Mouse (Mus musculus) stomach, embryonic 15.5 days (tissue): ENCODE measurements around the gene A930017K11Rik. TPM values are rescaled to one million over a fixed set of nuclear protein-coding genes. Genes with fewer than 3 reads are reported as not detected.

ENCODE experiments used
- polyA plus RNA-seq: library from polyadenylated mRNA; unstranded; fragments of >200 nt; fragmentation: Nextera tagmentation; extraction: Ambion mirVana; gene quantifications from 2 replicates; pipeline ENCODE4 v1.2.1, GENCODE M21; 2015

A930017K11Rik gene
- polyA plus RNA-seq, 1 experiment from 2014 or later, result 0.24 TPM

Other genes with a start within 250 kb of the A930017K11Rik start
- gene Gng13, start 235.4 kb downstream of the A930017K11Rik start, polyA plus RNA-seq, result 1.5 and 2.1 TPM in 2 replicates
- 23.4 and 26.1 TPM in 2 replicates for gene Chtf18, start 225.1 kb downstream of the A930017K11Rik start, polyA plus RNA-seq
- 18.3 and 19.1 TPM in 2 replicates for gene Rpusd1, start 224.9 kb downstream of the A930017K11Rik start, polyA plus RNA-seq
- gene Mslnl, start 216.5 kb downstream of the A930017K11Rik start, polyA plus RNA-seq, result 0.06 TPM in 1 of 2 replicates, not detected in the other
- gene Msln, start 198.2 kb downstream of the A930017K11Rik start, polyA plus RNA-seq, result 38.3 and 43.6 TPM in 2 replicates
- gene Narfl, start 178.8 kb downstream of the A930017K11Rik start, polyA plus RNA-seq, result 26.9 and 28.5 TPM in 2 replicates
- 47.3 and 53.4 TPM in 2 replicates for gene Haghl, start 166.9 kb downstream of the A930017K11Rik start, polyA plus RNA-seq
- 0.24 and 0.26 TPM in 2 replicates for gene Ccdc78, start 166.0 kb downstream of the A930017K11Rik start, polyA plus RNA-seq
- 99.3 and 110 TPM in 2 replicates for gene Fam173a, start 159.7 kb downstream of the A930017K11Rik start, polyA plus RNA-seq
- not detected in 2 replicates for gene AC134908.4, start 156.9 kb downstream of the A930017K11Rik start, polyA plus RNA-seq
- 46.6 and 48.3 TPM in 2 replicates for gene Metrn, start 155.4 kb downstream of the A930017K11Rik start, polyA plus RNA-seq
- 4.1 and 4.6 TPM in 2 replicates for gene Fbxl16, start 143.5 kb downstream of the A930017K11Rik start, polyA plus RNA-seq
- gene Wdr24, start 128.9 kb downstream of the A930017K11Rik start, polyA plus RNA-seq, result 24.3 and 25.5 TPM in 2 replicates
- gene Jmjd8, start 123.7 kb downstream of the A930017K11Rik start, polyA plus RNA-seq, result 50.5 and 54.6 TPM in 2 replicates
- 312 and 319 TPM in 2 replicates for gene Stub1, start 119.2 kb downstream of the A930017K11Rik start, polyA plus RNA-seq
- 1.6 and 2.4 TPM in 2 replicates for gene Rhbdl1, start 115.3 kb downstream of the A930017K11Rik start, polyA plus RNA-seq
- 1.6 and 2.7 TPM in 2 replicates for gene Gm20683, start 110.8 kb downstream of the A930017K11Rik start, polyA plus RNA-seq
- gene Rhot2, start 107.7 kb downstream of the A930017K11Rik start, polyA plus RNA-seq, result 23.1 and 23.6 TPM in 2 replicates
- 21.0 and 22.9 TPM in 2 replicates for gene Wdr90, start 91.1 kb downstream of the A930017K11Rik start, polyA plus RNA-seq
- gene Mcrip2, start 83.8 kb downstream of the A930017K11Rik start, polyA plus RNA-seq, result 52.2 and 54.2 TPM in 2 replicates
- 67.4 and 68.3 TPM in 2 replicates for gene Mettl26, start 77.5 kb downstream of the A930017K11Rik start, polyA plus RNA-seq
- 0.39 and 0.55 TPM in 2 replicates for gene Wfikkn1, start 71.7 kb downstream of the A930017K11Rik start, polyA plus RNA-seq
- gene Rab40c, start 32.8 kb downstream of the A930017K11Rik start, polyA plus RNA-seq, result 27.1 and 27.3 TPM in 2 replicates
- gene Pigq, start 7.6 kb downstream of the A930017K11Rik start, polyA plus RNA-seq, result 60.7 and 60.8 TPM in 2 replicates
- gene Nhlrc4, start 7.6 kb downstream of the A930017K11Rik start, polyA plus RNA-seq, result 0.30 TPM in 1 of 2 replicates, not detected in the other
- 20.4 and 22.8 TPM in 2 replicates for gene Capn15, start 33.2 kb upstream of the A930017K11Rik start, polyA plus RNA-seq
- gene Rab11fip3, start 117.0 kb upstream of the A930017K11Rik start, polyA plus RNA-seq, result 11.9 and 13.3 TPM in 2 replicates
- gene Decr2, start 137.8 kb upstream of the A930017K11Rik start, polyA plus RNA-seq, result 39.3 and 42.0 TPM in 2 replicates
- 86.2 and 88.8 TPM in 2 replicates for gene Nme4, start 143.0 kb upstream of the A930017K11Rik start, polyA plus RNA-seq
- gene Tmem8, start 160.7 kb upstream of the A930017K11Rik start, polyA plus RNA-seq, result 6.6 and 7.2 TPM in 2 replicates
- 199 and 208 TPM in 2 replicates for gene Mrpl28, start 170.9 kb upstream of the A930017K11Rik start, polyA plus RNA-seq
- gene Axin1, start 186.1 kb upstream of the A930017K11Rik start, polyA plus RNA-seq, result 18.3 and 20.5 TPM in 2 replicates
- gene Pdia2, start 246.5 kb upstream of the A930017K11Rik start, polyA plus RNA-seq, result 121 and 146 TPM in 2 replicates